Comparison of ENCODE assay signal across 21 mouse cellular contexts in the genomic region with DNA sequence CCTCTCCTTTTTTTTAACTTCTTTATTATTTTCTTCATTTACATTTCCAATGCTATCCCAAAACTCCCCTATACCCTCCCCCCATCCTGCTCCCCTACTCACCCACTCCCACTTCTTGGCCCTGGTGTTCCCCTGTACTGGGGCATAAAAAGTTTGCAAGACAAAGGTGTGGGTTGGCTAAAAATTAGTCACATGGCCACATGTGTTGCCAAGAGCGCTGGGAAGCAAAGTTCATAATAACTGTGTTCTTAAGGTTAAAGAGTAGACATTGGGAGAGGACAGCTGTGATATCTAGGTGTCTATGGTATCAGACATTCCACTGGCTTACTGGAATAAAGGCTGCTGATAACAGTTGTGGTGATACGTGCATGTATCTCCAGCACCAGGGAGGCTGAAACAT. TPM values are rescaled to one million over a fixed set of nuclear protein-coding genes. Genes with fewer than 3 reads are reported as not detected.
DNase-seq lines count a peak whose midpoint lies in the region; ATAC-seq and TF ChIP-seq lines count a peak whose summit lies in the region.
"Had no signal": no experiment of that assay in that cellular context is flagged by ENCODE, and none has a peak within 500 bp of the region (broad histone marks: within the 10 kb centered on the region; RNA-seq: fewer than 3 reads in every experiment).

No protein-coding gene starts in this region.

- no peaks in the 10 kb centered on the region for H3K9me3 ChIP-seq in liver, postnatal 0 days (ENCODE audit: low read length)
- H3K9me3 ChIP-seq: embryonic facial prominence, embryonic 10.5 days; embryonic facial prominence, embryonic 12.5 days; forebrain, embryonic 13.5 days; G1E had no signal

- no peak for TF ChIP-seq EP300 in liver, postnatal 0 days (IDR thresholded peaks at IDR 0.05; ENCODE audit: low read depth)

- no peak for TF ChIP-seq CTCF in kidney, adult 2 months (conservative IDR thresholded peaks at IDR 0.05; ENCODE audit: insufficient read depth, insufficient read length, low read depth, low read length)
- TF ChIP-seq CTCF in liver, adult 2 months (IDR thresholded peaks at IDR 0.05; ENCODE audit: low read depth, low read length), result no peak
- TF ChIP-seq CTCF in liver, postnatal 0 days (IDR thresholded peaks at IDR 0.05; ENCODE audit: low read depth), result no peak

- 69% methylated on average over 2 of the region's 2 CpGs for WGBS in kidney, adult 2 months
- WGBS in liver, adult 2 months, result 67% methylated on average over 2 of the region's 2 CpGs
- WGBS in liver, postnatal 0 days (ENCODE audit: insufficient replicate concordance), result 64% methylated on average over 2 of the region's 2 CpGs

- TF ChIP-seq POLR2A in kidney, adult 2 months (IDR thresholded peaks at IDR 0.05; ENCODE audit: low read depth, low read length), result no peak
- no peak for TF ChIP-seq POLR2A in liver, adult 2 months (IDR thresholded peaks at IDR 0.05; ENCODE audit: extremely low read depth, insufficient read depth, low read length)

- H3K4me2 ChIP-seq in liver, postnatal 0 days (ENCODE audit: low read depth, low read length), result no peak overlapping the region
- H3K4me2 ChIP-seq: embryonic facial prominence, embryonic 12.5 days; forebrain, embryonic 13.5 days had no signal

- no peaks in the 10 kb centered on the region for H3K36me3 ChIP-seq in kidney, adult 2 months (ENCODE audit: control insufficient read depth, insufficient read depth, low read length)
- no peaks in the 10 kb centered on the region for H3K36me3 ChIP-seq in liver, adult 2 months (ENCODE audit: control insufficient read depth, insufficient read depth, low read length)
- no peaks in the 10 kb centered on the region for H3K36me3 ChIP-seq in liver, postnatal 0 days (replicated peaks; ENCODE audit: insufficient read depth, low read length)
- H3K36me3 ChIP-seq: embryonic facial prominence, embryonic 10.5 days; embryonic facial prominence, embryonic 12.5 days; G1E had no signal

- H3K4me3 ChIP-seq in kidney, adult 2 months (ENCODE audit: insufficient read depth, low read depth, low read length), result no peak overlapping the region
- H3K4me3 ChIP-seq in liver, adult 2 months (ENCODE audit: insufficient read depth, low read depth, low read length), result no peak overlapping the region
- H3K4me3 ChIP-seq in liver, postnatal 0 days (ENCODE audit: low read depth, low read length), result no peak overlapping the region
- H3K4me3 ChIP-seq: embryonic facial prominence, embryonic 10.5 days; embryonic facial prominence, embryonic 12.5 days; forebrain, embryonic 13.5 days had no signal

- H3K4me1 ChIP-seq in kidney, adult 2 months (ENCODE audit: control insufficient read depth, insufficient read depth, low read length), result peaks cover 13% of the 10 kb centered on the region
- H3K4me1 ChIP-seq in liver, adult 2 months (ENCODE audit: control insufficient read depth, insufficient read depth, low read length), result no peaks in the 10 kb centered on the region
- no peaks in the 10 kb centered on the region for H3K4me1 ChIP-seq in liver, postnatal 0 days (ENCODE audit: insufficient read depth)
- H3K4me1 ChIP-seq: embryonic facial prominence, embryonic 10.5 days; embryonic facial prominence, embryonic 12.5 days; forebrain, embryonic 13.5 days had no signal

- no peak overlapping the region for H3K9ac ChIP-seq in liver, adult 2 months (ENCODE audit: low read depth, low read length)
- H3K9ac ChIP-seq in liver, postnatal 0 days (replicated peaks), result no peak overlapping the region
- H3K9ac ChIP-seq: embryonic facial prominence, embryonic 12.5 days; forebrain, embryonic 13.5 days had no signal

- no peak overlapping the region for H3K27ac ChIP-seq in kidney, adult 2 months (ENCODE audit: insufficient read depth, low read depth, low read length)
- no peak overlapping the region for H3K27ac ChIP-seq in liver, adult 2 months (replicated peaks; ENCODE audit: insufficient read depth, low read depth, low read length)
- no peak overlapping the region for H3K27ac ChIP-seq in liver, postnatal 0 days (ENCODE audit: low read depth)
- H3K27ac ChIP-seq: embryonic facial prominence, embryonic 10.5 days; embryonic facial prominence, embryonic 12.5 days; forebrain, embryonic 13.5 days had no signal

- no peaks in the 10 kb centered on the region for H3K79me2 ChIP-seq in liver, adult 2 months (ENCODE audit: control insufficient read depth, insufficient read depth, low read length)

- intact Hi-C loops in heart, postnatal 14 days (cut with DNase I), result no loop called here

- DNase-seq in heart, adult 11 months, result peak; percentile 41
- DNase-seq in heart, postnatal 14 days, result no peak
- DNase-seq in kidney, adult 2 months, result peak; percentile 80
- no peak for DNase-seq in kidney, postnatal 14 days
- peak; percentile 80 for DNase-seq in kidney, adult 9 months
- no peak for DNase-seq in kidney, postnatal 4 days
- peak; percentile 27 for DNase-seq in liver, adult 2 months (ENCODE audit: extremely low read depth, low read depth, low spot score)
- DNase-seq in liver, postnatal 0 days, result no peak
- DNase-seq: adrenal gland, adult 8-10 months; B cell, adult 2 months; cerebellum, adult 11-12 months; cerebellum, adult 2 months; cerebellum, adult 9-10 months; cerebellum, postnatal 25 days had no signal

- H3K27me3 ChIP-seq in kidney, adult 2 months (replicated peaks; ENCODE audit: control insufficient read depth, insufficient read depth, low read length), result no peaks in the 10 kb centered on the region
- no peaks in the 10 kb centered on the region for H3K27me3 ChIP-seq in liver, adult 2 months (ENCODE audit: control insufficient read depth, insufficient read depth, low read length)
- H3K27me3 ChIP-seq in liver, postnatal 0 days (ENCODE audit: insufficient read depth, low read length), result no peaks in the 10 kb centered on the region
- H3K27me3 ChIP-seq: embryonic facial prominence, embryonic 12.5 days; forebrain, embryonic 13.5 days; Patski had no signal

- no peak for ATAC-seq in liver, postnatal 0 days
- ATAC-seq: activated CD4-positive, CD25-positive, alpha-beta regulatory T cell, adult 4 months; CD4-positive, CD25-positive, alpha-beta regulatory T cell, adult 4 months; forebrain, embryonic 13.5 days; Patski had no signal

RNA-seq across cellular contexts. Expression of a gene that starts 46.2 kb away (rescaled TPM):
- total RNA-seq in heart, postnatal 14 days (2021), result 10 to 100 TPM; 13.9 to 14.3 TPM
- polyA plus RNA-seq in kidney, adult 2 months (2012; rRNA removed), result 17.7 and 21.1 TPM in 2 replicates
- total RNA-seq in liver, adult 2 months (2014; rRNA removed), result 8.5 and 8.7 TPM in 2 replicates
- polyA plus RNA-seq in liver, adult 2 months (2012; rRNA removed), result 8.4 and 8.6 TPM in 2 replicates
- polyA plus RNA-seq in liver, postnatal 0 days (2015; fragmentation: Nextera tagmentation; extraction: Ambion mirVana), result 2.7 TPM in 2 replicates

Comparison
In these comparisons a context has a peak if more than half of its experiments do, and no peak if none do; other contexts are left out.
1. DNase-seq: peak in heart, adult 11 months (single experiment), kidney, adult 2 months (single experiment), kidney, adult 9 months (single experiment) and liver, adult 2 months (single experiment); none in heart, postnatal 14 days (0 of 2), kidney, postnatal 14 days (single experiment), kidney, postnatal 4 days (0 of 2) and liver, postnatal 0 days (single experiment).